Mouse (Mus musculus) CD4-positive, CD25-positive, alpha-beta regulatory T cell, adult 4 months (primary cell): Measurements from ENCODE around the gene Cdh23. TPM values are rescaled to one million over a fixed set of nuclear protein-coding genes. Genes with fewer than 3 reads are reported as not detected.

Experiments used
- ATAC-seq: one replicate; pipeline ENCODE4 v1.8.0; 2017
- polyA plus RNA-seq, 2 experiments: library from polyadenylated mRNA; unstranded; fragments of 100-300 nt; shearing (Covaris generic); gene quantifications; one replicate each; pipeline ENCODE4 v1.2.1; 2017

Cdh23 gene
- polyA plus RNA-seq, 2 experiments from 2014 or later = 6.7 to 8.1 TPM

- ATAC-seq = no peak
Measured at GRCm38 (mm10) chr10:60395605-60396004, 300.7 kb downstream of the Cdh23 start.

- no peak for ATAC-seq
Measured at GRCm38 (mm10) chr10:60394936-60395335, 301.4 kb downstream of the Cdh23 start.

- ATAC-seq = no peak
Measured at GRCm38 (mm10) chr10:60391661-60392060, 304.6 kb downstream of the Cdh23 start.

GRCm38 (mm10) chr10:60390904-60391420, 305.3 kb downstream of the Cdh23 start:
- ATAC-seq = peak; percentile 28

- ATAC-seq = peak; percentile 46
Measured at GRCm38 (mm10) chr10:60390177-60390903, 305.9 kb downstream of the Cdh23 start.

- peak; percentile 85 for ATAC-seq
Measured at GRCm38 (mm10) chr10:60389447-60389865, 306.8 kb downstream of the Cdh23 start.

- ATAC-seq = no peak
Measured at GRCm38 (mm10) chr10:60388332-60388731, 308.0 kb downstream of the Cdh23 start.

GRCm38 (mm10) chr10:60381142-60381925, 315.0 kb downstream of the Cdh23 start:
- peak; percentile 78 for ATAC-seq

GRCm38 (mm10) chr10:60380229-60380628, 316.1 kb downstream of the Cdh23 start:
- peak; percentile 33 for ATAC-seq

GRCm38 (mm10) chr10:60379419-60379957, 316.8 kb downstream of the Cdh23 start:
- no peak for ATAC-seq

- no peak for ATAC-seq
Measured at GRCm38 (mm10) chr10:60376704-60377103, 319.6 kb downstream of the Cdh23 start.

GRCm38 (mm10) chr10:60373937-60374578, 322.2 kb downstream of the Cdh23 start:
- peak; percentile 18 for ATAC-seq

- ATAC-seq = no peak
Measured at GRCm38 (mm10) chr10:60373543-60373936, 322.8 kb downstream of the Cdh23 start.

GRCm38 (mm10) chr10:60371596-60372386, 324.5 kb downstream of the Cdh23 start:
- peak; percentile 42 for ATAC-seq

GRCm38 (mm10) chr10:60370601-60371061, 325.7 kb downstream of the Cdh23 start:
- ATAC-seq = peak; percentile 70

- ATAC-seq = no peak
Measured at GRCm38 (mm10) chr10:60370098-60370497, 326.2 kb downstream of the Cdh23 start.

- ATAC-seq = no peak
Measured at GRCm38 (mm10) chr10:60369405-60369804, 326.9 kb downstream of the Cdh23 start.

GRCm38 (mm10) chr10:60367904-60368303, 328.4 kb downstream of the Cdh23 start:
- ATAC-seq = no peak

- no peak for ATAC-seq
Measured at GRCm38 (mm10) chr10:60367145-60367544, 329.1 kb downstream of the Cdh23 start.

- ATAC-seq = no peak
Measured at GRCm38 (mm10) chr10:60363426-60363825, 332.9 kb downstream of the Cdh23 start.

- no peak for ATAC-seq
Measured at GRCm38 (mm10) chr10:60362310-60362628, 334.0 kb downstream of the Cdh23 start.
